Mouse (Mus musculus) urinary bladder, postnatal 14 days (tissue): Measurements from ENCODE around the gene Car12.
"Not testable (repeated sequence)": the region's sequence is repeated elsewhere in the genome, so short reads cannot be mapped to it uniquely, and the experiment has no call there.

ENCODE experiments used
- DNase-seq: peaks from one replicate; pipeline ENCODE4 v3.0.0; 2021; ENCODE audit warnings: low spot score

The Car12 gene

GRCm38 (mm10) chr9:66770701-66771100 is 57.2 kb downstream of the Car12 start:
- DNase-seq = no peak

- DNase-seq = not testable (repeated sequence)
Observed at GRCm38 (mm10) chr9:66784552-66784951, 71.1 kb downstream of the Car12 start.

GRCm38 (mm10) chr9:66787821-66788220 is 74.3 kb downstream of the Car12 start:
- DNase-seq = no peak

GRCm38 (mm10) chr9:66794629-66795463 is 81.4 kb downstream of the Car12 start:
- no peak for DNase-seq

- peak; percentile 97 for DNase-seq
Observed at GRCm38 (mm10) chr9:66795464-66796324, 82.2 kb downstream of the Car12 start, which contains the start of gene Aph1b. Gene Aph1b (minus strand): TSS chr9:66795490.

- no peak for DNase-seq
Observed at GRCm38 (mm10) chr9:66796739-66797138, 83.3 kb downstream of the Car12 start, which contains the start of gene Gm10647. Gene Gm10647 (plus strand): TSS chr9:66797039.

- no peak for DNase-seq
Observed at GRCm38 (mm10) chr9:66801947-66802346, 88.5 kb downstream of the Car12 start.

- DNase-seq = not testable (repeated sequence)
Observed at GRCm38 (mm10) chr9:66805951-66806350, 92.5 kb downstream of the Car12 start.

- DNase-seq = no peak
Observed at GRCm38 (mm10) chr9:66813392-66813791, 99.9 kb downstream of the Car12 start.
